Mouse (Mus musculus) kidney, adult 8-10 months (tissue): ENCODE measurements at regions not wholly inside any gene's neighbourhood (a gene's known extent, or its start where the extent isn't known, plus 50 kb on each side); places are given as distances from the start of the nearest gene placed in this dataset.
A peak's percentile ranks its signal among the peaks of the same experiment; 100 is the strongest.

ENCODE experiments used
- DNase-seq, 2 experiments: peaks; one replicate each; pipeline ENCODE4 v3.0.0; 2022

DNA sequence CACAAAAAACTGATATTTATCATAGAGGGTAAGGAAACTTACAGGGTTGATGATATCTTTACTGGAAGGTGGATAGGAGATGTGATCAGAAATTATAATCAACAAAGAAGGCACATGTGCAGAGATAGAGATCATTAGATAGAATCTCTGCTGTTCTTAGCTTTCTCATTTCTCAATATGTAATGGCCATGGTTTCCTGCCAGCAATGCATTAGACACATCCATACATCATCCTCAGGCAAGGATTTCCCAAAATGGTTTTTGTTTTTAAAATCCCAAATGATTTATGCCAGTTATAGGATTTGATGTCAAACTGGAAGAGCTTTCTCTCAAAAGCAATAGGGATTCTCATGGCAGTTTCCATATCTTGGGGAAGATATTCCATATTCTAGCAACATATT lies 52.0 kb upstream of the C030005K15Rik start:
- no peak for DNase-seq

DNA sequence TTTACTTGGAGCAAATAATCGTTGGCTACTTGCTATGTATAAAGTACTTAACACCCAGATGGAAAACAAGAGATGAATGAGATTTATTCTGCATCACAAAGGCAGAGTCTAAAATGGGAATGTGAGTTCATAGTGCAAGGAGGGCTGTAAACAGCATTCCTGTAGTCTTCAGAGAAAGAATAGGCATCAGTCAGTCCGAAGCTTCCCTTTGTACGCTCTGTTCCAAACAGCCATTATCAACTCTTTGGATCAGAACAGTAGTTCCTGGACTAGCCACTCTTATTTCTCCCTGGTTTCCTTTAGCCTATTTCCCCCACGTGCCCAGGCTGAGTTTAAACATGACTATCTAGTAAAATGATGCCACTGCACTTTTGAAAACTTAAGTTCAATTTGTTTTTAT lies 52.8 kb upstream of the C030005K15Rik start:
- no peak for DNase-seq

DNA sequence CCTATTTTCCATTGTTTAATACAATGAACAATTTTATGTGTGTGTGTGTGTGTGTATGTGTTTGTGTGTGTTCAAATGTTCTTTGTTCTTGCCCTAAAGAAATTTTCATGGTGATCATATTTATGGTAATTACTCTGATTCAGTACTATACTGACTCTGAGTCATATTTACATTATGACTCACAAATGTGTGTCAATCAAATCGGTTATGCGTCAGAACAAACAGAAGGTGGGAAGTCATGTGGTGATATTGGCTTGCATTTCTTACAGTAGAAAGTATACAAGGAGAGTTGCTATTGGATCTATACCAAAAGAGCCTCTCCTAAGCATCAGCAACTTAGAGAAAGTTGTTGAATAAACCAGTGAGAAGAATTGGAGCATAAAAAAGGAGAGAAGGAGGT lies 67.2 kb upstream of the C030005K15Rik start:
- no peak for DNase-seq

DNA sequence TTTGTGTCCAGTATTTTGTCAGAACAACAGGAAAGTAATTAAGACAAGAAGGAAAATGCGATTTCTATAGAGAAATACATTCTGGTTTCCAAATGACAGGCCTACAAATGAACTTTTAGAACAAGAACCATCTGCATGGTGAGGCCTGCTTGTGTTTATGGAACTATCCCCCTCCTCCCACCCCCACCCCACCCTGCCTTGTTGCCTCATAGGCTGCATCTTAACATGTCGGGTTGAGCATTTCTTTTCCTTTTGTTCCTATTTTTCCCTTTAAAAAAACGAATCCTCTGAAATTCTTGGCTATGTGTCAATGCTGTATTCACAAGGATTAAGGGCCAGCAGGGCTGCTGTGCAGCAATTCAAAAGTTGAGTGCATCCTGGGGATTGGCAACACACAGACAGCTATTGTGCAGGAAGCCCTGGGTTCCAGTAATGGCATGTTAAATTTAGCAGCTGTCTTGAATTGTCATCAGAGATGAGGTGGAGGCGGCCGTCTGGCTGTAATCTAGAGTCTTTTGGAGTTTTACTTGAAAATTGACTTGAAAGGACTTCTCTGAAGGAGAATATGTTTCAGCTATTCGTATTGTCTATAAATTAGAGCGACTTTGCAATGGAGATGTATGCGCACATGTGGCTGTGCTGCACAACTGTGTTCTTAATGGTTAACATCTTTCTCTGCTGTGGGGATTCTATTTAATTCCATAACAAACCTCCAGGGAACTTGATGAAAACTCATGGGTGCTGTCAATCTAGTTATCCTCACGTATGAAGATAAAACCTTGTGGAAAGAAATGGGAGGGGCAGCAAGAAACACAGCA lies 75.1 kb upstream of the C030005K15Rik start:
- no peak for DNase-seq

DNA sequence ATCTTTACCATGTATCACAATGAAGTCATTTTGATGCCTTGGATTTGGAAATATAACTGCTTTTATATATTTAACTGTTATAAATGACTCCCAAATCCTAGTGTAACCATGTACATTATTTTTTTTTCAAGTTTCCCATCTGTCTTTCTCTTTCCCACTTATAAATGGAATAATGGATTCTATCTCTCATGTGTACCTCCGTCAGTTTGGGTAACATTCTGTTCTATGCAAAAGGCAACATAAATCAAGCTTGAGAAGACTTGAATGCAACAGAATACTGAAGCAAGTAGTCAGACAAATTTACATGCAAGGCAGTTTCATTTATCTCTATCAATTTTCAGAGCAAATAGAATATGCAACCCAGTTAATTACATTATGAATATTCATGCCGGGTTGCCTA lies 81.4 kb upstream of the C030005K15Rik start:
- DNase-seq: no peak

DNA sequence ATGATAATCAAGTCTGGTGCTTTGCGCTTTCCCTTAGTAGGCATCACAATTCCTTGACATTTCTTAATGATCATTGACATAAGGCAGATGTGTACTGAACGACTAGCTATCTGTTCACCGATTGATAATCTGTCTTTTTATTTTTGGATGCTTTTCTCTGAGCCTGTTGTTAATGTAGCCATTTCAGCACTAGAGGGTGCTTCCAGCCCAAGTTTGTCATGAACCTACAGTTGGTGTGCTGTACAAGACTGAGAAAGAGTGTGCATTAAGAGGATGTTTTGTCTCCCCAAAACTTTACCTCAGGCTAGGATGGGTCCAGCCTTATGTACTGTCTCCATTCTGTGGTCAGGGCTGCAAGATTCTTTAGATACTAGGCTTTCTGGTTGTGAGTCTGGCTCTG lies 116.0 kb upstream of the C030005K15Rik start:
- no peak for DNase-seq

DNA sequence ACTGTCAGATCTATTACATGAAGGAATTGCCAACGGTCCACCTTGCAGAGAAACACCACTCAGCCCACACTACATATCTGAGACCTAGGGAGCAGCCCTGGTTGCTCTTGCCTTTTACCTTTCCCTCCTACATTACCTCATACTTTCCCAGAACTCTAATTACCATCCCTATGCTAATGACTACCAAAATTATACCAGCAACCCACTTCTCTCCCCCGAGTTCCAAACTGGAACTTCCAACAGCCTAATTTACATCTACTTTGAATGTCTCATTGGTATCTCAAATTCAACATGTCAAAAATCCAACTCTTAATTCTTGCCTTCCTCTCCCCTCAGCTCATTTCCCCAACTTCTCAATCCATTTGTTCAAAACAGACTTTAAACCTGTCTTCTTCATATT lies 124.9 kb upstream of the C030005K15Rik start:
- no peak for DNase-seq

DNA sequence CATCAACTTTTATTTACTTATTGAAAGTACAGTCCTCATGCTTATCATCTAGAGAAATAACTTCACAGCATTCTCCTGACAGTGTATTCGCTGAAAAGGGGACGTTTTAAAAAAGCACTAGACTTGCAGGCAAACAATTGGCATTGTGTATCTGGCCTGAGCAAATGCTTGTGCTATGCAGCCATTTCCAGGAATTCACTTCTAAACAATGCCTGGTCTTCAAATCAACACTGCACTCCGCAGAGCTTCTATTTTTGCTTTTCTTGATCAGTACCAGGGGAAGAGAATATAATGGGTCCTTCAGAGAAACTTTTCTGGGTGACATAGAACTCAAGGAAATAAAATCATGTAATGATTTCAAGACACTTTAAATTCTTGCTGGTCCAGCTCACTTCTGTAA lies 150.5 kb upstream of the C030005K15Rik start:
- DNase-seq: no peak

DNA sequence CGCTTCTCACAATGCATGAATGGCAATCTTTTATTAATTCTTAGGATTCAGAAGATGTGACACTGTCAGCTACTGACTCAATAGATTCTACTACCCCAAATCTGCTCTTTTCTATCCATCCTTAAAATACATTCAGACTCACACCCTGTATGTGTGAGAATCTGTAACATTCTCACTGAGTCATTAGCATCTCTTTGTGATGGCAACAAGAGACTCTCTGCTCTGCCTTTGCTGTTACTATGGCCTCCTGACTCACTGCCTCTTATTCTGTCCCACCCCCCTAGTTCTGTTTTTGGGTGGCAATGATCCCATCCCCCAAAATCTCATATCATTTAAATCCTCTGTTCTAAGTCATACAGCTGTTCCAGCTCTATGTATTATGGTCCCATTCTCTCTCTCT lies 159.5 kb upstream of the C030005K15Rik start:
- DNase-seq: no peak

DNA sequence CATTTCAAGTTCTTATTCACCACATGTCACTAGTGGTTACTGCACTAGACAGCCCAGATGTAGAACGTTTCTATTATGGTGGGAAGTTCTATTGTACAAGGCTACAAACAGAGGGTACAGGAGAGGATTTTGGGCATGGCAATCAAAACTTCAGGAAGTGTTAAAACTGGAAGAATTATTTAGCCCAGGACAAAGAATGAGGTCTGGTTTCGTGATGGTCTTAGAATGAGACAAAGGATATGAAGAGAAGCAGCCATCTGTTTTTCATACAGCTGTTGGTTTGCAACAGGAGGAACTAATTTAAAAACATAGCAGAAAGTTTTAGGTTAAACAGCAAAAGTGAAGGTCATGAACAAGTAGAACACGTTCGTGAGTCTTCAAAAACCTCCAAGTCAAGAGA lies 179.2 kb upstream of the C030005K15Rik start:
- DNase-seq: no peak

DNA sequence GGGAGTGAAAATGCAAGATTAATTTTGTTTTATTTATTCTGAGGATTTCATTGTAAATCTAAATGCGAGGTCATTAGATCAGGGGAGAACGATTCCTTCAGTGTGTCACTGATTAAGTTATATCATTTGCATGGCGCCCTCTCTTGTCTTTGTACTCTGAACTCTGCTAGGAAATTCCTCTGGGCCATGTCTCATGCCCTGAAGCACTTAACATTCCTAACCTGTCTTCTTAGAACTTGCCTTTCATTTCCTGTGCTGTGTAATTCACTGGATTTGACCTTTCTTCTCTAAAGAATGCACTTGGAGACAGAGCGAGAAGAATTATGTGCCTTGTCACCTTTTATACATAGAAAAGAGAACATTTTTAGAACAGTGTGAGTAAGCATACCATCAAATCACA lies 199.0 kb upstream of the C030005K15Rik start:
- DNase-seq: peak in 1 of 2 experiments; percentile 29

DNA sequence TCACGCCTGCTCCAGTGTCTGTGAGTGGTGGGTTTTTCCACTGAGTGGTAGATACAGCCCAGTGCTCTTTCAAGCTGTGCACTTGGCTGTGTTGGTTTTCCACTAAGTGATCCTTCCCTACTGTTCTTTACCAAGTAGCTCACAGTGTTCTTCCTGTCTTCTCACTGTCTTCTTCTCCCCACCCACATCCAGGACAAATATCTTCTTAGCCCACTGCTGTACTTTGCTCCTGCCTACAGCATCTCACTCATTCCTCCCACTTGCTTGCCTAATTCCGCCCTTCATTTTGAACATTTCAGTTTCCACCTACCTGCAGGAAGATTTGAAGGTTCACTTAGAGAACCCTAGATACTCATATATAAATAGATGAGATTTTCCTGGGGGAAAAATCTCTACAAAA lies 213.8 kb upstream of the C030005K15Rik start:
- DNase-seq: no peak

DNA sequence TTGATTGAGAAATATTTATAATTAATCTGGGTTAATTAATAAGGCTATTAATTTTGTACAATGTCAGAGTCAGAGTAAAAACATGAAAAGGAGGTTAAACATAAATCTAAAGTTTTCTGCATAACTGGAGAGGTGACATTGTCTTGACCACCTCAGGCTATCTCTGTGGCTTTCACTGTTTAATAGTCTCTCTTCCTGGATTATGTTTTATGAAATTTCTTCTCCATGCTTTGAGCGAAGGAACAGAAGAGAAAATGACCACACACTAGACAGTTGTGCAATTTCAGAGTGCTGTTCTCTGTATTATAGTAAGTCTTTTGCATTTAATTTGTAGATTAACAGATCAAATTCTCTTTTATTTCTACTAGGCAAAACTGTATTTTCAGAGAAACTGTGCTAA lies 239.3 kb upstream of the C030005K15Rik start:
- no peak for DNase-seq

DNA sequence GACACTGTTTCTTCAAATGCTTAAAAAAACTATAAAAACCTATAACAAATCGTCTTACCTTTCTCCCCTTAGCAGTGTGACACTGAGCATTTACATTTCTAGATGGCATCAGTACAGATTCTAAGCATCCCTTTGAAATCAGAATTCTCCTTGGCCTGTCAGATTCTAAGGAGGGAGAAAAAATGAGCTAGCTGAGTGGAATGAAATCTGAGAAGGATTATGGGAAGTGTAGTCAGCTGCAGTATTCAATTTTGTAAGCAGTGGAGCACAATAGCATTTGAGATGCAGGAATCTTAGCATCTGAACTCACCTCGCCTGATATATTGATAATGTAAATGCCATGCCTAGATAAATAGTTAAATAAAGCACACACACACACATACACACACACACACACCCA lies 240.4 kb upstream of the C030005K15Rik start:
- DNase-seq: no peak

DNA sequence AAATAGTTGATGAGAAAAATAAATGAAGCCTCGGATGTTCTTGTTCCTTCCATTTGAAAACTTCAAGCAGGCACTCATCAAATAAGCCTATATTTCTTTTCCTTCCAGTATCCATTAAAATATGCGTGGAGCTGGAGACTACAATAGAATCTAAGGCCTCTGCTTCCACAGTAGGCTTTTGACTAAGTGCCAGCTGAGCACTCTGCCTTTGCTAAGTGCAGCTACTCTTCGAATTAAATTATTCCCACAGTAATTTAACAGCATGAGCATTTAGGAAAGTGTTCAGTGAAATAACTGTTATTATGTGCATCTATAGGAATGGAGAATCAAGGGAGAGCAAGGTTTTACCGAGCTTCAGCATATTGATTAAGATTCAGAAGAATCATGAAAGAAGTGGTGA lies 280.5 kb upstream of the C030005K15Rik start:
- DNase-seq: no peak

DNA sequence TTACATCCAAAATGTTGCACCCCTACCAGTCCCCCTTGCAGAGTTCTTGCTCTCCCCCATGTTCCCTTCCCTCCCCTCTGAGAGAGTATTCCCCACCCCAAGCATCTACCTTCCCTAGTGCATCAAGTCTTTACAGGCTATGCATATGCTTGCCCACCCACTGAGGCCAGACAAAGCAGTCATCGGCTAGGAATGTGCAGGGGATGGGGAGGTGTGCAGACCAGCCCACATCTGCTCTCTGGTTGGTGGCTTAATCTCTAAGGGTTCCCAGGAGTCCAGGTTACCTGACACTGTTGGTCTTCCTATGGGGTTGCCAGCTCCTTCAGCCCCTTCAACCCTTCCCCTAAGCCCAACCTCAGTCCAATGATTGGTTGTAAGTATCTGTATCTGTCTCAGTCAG lies 281.8 kb upstream of the C030005K15Rik start:
- DNase-seq: no peak

DNA sequence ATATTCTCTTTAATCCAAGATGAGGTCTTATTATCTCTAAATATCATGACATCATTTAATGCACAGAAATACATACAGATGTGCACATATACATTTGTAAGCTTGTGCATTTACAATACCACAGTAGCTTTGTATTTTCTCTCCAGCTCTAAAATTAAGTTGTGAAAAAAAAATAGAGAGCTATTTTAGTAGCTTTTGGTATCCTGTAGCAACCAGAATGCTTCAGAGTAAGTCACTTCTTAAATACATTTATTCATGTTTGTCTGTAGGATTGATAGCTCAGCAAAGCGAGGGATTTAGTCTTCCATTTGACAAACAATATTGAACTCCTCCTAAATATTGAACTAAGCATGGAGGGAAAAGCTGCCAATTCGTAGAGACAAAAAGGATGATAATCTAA lies 286.4 kb upstream of the C030005K15Rik start:
- DNase-seq: no peak

DNA sequence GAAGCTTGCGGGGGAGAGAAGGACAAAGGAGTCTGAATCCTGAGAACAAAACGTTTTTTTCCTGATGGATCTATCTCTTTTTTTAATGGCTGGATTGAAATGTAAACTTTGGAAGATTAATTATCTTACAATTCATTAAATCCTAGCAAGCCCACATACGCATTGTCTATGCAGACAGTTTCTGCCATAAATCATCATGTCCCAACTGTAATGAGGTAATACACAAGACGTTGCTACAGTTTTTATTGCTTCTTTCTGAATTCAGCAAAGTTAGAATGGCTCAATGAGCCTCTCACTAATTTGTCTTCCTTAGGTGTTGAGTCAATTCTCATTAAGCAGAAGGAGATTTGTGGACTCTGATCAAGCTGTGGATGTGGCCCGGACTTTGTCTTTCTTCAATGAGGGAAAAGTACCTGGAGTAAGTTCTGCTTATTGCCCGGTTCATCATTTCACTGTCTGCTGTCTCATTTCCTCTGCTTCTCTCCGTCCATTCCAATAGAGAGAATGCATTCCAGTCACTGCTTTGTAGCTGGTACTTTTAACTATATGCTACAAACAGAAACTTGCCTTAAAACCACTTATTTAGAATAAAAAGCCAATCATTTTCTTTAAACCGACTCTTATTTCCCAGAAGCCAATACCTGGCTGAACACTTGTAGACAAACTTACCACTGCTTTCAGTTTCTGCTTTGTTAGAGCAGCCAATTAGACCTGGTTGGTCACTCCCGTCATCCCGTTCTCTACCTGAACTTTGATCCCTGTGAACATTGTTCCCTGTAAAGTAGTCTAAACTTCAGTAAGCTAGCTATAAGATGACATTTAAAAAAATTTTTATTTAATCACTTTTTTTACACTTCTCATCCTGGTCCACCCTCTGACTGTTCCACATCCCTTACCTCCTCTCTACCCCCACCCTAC lies 288.7 kb upstream of the C030005K15Rik start:
- DNase-seq: peak in 1 of 2 experiments; percentile 3

DNA sequence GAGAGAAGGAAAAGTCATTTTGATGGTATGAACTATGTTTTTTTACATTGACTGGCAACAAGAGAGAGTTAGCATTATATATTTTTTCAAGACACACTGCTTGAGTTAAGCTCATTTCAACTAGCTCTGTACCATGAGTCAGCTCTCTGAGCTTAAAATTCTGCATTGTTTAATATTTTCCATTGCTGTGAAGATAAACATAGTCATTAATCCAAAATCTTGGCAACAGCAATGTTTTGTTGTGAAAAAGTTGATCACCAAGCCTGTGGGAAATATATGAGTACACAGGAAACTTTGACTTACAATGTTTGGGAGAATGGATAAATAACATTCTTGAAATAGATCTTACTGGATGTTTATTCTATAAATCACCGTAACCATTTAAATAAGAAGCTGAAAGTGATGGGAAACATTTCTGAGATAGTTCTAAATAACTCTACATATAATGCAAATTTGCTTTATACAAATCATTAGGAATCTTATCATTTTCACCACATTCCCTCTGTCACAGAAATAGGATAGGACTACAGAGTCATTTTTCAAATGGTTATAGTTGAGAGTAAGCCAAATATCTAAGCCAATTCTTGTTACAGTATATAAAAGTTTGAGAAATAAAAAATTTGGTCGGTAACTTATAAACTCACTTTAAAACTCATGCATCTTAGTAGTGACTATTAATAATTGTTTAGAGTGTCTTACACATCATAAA lies 290.2 kb upstream of the C030005K15Rik start:
- no peak for DNase-seq

DNA sequence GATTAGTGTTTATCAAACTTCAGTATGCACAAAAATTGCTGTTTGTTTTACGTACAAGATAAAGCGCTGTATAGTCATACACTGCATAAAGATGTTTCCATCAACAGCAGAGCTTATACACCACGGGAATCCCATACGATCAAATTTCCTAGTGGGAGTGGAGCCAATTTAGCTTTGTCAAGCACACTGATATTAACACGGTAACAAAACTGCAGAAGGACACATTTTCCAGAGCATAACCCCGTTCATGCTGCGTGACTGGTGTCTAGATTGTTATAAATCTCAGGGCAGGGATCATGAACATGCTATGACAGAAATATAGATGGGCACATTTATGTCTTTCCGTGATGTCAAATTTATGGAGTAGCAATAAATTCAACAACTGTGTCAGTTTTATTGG lies 302.6 kb upstream of the C030005K15Rik start:
- DNase-seq: no peak

DNA sequence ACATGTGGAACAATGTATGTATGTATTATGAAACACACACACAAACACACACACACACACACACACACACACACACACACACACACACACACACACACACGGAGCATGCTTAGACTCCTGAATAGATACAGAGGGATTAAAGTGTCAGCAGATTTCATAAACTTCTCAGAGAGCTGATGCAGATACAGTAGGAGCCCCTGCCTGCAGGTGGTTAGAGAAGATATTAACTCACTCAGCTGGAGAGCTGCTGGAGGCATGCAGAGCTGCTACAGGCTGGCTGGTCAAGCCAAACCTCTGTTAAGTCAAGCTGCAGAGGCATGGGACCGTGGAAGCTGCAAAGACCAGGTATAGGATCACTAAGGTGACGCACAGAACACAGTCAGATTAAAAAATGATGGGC lies 303.1 kb upstream of the C030005K15Rik start:
- DNase-seq: no peak

DNA sequence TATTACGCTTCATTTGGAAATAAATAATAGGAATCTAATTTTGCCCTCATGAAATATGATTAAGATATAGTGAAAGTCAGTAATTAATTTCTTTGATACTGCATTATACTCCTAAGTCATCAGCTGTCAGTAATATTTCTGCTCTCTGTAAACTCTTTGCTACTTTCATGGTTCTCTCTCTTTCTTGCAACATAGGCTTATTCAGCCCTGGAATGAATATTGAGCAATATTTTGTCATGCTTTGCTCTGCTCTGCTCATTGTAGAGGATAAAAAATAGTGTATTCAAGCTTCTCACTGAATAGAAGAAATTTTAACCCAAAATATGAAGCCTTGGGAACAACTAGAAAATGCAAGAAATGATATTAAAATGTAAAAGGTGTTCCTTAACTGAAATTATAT lies 306.1 kb upstream of the C030005K15Rik start:
- DNase-seq: no peak

DNA sequence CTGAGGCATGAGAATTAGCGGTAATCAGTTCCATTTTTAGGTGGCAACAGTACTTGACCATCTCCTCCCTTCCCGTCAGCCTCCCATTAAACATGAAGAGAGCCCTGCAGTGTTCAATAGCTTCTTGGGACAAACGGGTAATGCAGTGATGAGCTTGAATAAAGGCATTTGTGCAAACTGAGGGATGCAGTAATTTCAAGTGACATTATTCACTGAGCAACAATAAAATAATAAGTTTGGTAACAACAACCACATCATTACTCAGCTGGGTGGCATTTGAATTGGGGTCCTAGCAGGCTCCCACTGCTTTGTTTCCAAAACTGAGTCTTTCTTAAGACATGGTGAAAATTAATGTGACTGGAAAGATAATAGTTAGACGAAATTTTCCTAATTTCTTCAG lies 315.2 kb upstream of the C030005K15Rik start:
- no peak for DNase-seq

DNA sequence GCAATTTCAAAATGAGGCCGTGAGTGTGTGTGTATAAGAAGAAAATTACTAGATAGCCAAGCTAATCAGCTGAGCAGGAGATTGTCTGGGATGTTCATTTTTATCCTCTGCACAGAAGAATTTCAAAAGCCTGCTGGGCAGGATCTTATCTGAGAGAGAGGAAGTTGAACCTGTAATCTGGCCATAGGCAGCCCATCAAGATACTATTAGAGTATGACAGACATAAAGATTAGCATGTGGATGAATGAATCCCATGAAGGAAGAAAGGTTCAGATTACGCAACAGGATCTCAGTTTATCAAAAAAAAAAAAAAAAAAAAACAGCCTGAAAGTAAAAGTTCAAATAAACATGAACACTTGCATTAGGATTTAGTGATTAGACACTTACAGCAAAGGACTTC lies 317.3 kb upstream of the C030005K15Rik start:
- no peak for DNase-seq
